Mouse (Mus musculus) hindbrain, postnatal 0 days (tissue): ENCODE results near the gene F930015N05Rik. TPM values are rescaled to one million over a fixed set of nuclear protein-coding genes. Genes with fewer than 3 reads are reported as not detected.

Experiments used
- ATAC-seq: fragments of 200-750 bp; cut with Nextera tagmentation; 2 replicates; pipeline ENCODE4 v1.8.0; 2017; ENCODE audit warnings: mild to moderate bottlenecking, moderate TSS enrichment, moderate library complexity
- DNase-seq: peaks from one replicate; pipeline ENCODE4 v3.0.0-alpha.2; 2015; ENCODE audit warnings: low spot score
- H3K27ac ChIP-seq: fragments of 300-500 bp; sonication (generic); 2 replicates; pipeline ENCODE4 v1.5.1; 2014; ENCODE audit warnings: mild to moderate bottlenecking
- H3K27me3 ChIP-seq: fragments of 300-500 bp; sonication (generic); 2 replicates; pipeline ENCODE4 v1.6.1; 2014; ENCODE audit warnings: low read length, mixed read lengths; ENCODE audit not compliant: insufficient read depth
- H3K36me3 ChIP-seq: fragments of 300-500 bp; sonication (generic); 2 replicates; pipeline ENCODE4 v1.6.1; 2014; ENCODE audit warnings: low read length, mixed read lengths; ENCODE audit not compliant: insufficient read depth
- H3K4me1 ChIP-seq: fragments of 300-500 bp; sonication (generic); 2 replicates; pipeline ENCODE4 v1.6.1; 2014; ENCODE audit warnings: antibody characterized with exemption, low read length, mixed read lengths; ENCODE audit not compliant: insufficient read depth
- H3K4me2 ChIP-seq: fragments of 300-500 bp; sonication (generic); 2 replicates; pipeline ENCODE4 v1.6.1; 2014; ENCODE audit warnings: low read depth, mild to moderate bottlenecking, low read length, moderate library complexity, mixed read lengths
- H3K4me3 ChIP-seq: fragments of 300-500 bp; sonication (generic); 2 replicates; pipeline ENCODE4 v1.5.1; 2014; ENCODE audit warnings: low read length
- H3K9ac ChIP-seq: fragments of 300-500 bp; sonication (generic); replicated peaks from 2 replicates; pipeline ENCODE4 v1.6.1; 2014; ENCODE audit warnings: mild to moderate bottlenecking, low read length, moderate library complexity, mixed read lengths
- H3K9me3 ChIP-seq: fragments of 300-500 bp; sonication (generic); 2 replicates; pipeline ENCODE4 v1.6.1; 2016; ENCODE audit warnings: low read length, mixed read lengths
- CTCF ChIP-seq: IDR thresholded peaks from 2 replicates; pipeline ENCODE4 v1.5.1; 2016; ENCODE audit warnings: antibody characterized with exemption, control low read depth, low read depth
- WGBS: fragments of 180-500 bp; shearing (Covaris S2); extraction: QIAGEN DNeasy Blood & Tissue Kit; methylation state at CpG from one replicate; pipeline ENCODE4 v1.1.7; 2014; 5-methylcytosine and 5-hydroxymethylcytosine counted together
- polyA plus RNA-seq: library from polyadenylated mRNA; unstranded; fragments of >200 nt; fragmentation: Nextera tagmentation; extraction: Ambion mirVana; gene quantifications from 2 replicates; pipeline ENCODE4 v1.2.1, GENCODE M21; 2015
- total RNA-seq: library from RNA; depleted of rRNA; stranded (reverse); fragments of >200 nt; gene quantifications from 2 replicates; pipeline ENCODE4 v1.2.3, GENCODE M21; 2014; rRNA removed

Gene F930015N05Rik
- total and polyA plus RNA-seq, 2 experiments from 2014 or later, result 0.99 to 1.5 TPM

DNA sequence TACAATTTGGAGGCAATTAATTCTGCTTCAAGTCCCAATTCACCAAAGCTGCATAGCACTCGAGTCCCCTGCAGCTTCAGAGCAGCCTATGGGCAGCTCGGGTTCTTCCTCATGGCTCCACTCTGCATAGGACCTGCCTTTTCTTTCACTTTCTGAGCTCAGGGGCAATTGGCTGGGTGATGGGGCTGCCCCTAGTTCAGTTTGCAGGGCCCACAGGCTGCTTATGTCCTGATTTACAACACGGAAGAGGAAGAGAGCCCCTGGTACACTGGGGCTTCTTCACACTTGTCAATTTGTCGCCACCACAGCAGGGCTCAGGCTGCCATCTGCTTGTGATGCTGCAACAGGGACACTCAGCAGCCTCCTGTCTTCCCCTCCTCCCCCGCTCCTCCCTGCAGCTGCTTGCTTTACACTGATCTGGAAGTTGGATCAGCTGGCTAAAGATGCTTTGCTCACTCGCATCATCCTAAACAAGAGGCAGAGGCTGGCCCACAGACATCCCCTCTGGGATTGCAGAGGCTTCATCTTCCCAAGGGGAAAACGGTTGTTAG lies 40.0 kb downstream of the F930015N05Rik start:
- Histone ChIP-seq H3K36me3 (no peaks in the 10 kb centered on the region), H3K9ac (0 out of 2 replicates have a peak overlapping the region, but pooled peaks have one; percentile 1), H3K27me3 (no peaks in the 10 kb centered on the region), H3K27ac (peak overlapping the region; percentile 11; the same call in 1 of the 2 replicates), H3K4me1 (peaks cover 17% of the 10 kb centered on the region), H3K9me3 (no peaks in the 10 kb centered on the region), H3K4me2 (peak overlapping the region; percentile 44), H3K4me3 (no peak overlapping the region)
- WGBS, result 4% methylated on average over 7 of the region's 7 CpGs
- TF ChIP-seq CTCF, result peak; percentile 35; the same call in 1 of the 2 replicates
- DNase-seq (peak; percentile 81), ATAC-seq (peak; percentile 92)

DNA sequence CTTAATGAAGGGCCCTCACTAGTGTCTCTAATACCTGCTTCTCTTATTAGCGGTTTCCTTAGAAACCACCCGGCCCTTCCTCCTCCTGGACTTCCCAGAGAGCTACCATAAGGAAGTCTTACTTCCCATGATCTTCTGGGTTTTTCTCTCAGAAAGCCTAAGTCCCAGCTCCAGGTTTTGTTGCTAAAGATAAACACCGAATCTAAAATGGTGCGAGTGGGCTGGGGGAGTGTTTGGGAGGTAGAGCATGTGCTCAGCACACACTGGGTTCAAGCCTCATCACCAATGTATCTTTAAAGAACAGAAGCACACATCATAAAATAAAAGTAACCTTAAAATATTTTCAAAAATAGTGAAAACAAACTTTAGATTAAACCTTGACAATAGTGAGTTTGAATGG lies 50.1 kb downstream of the F930015N05Rik start:
- Histone ChIP-seq H3K4me2 (no peak overlapping the region), H3K4me3 (no peak overlapping the region), H3K4me1 (no peaks in the 10 kb centered on the region), H3K9ac (no peak overlapping the region), H3K27ac (no peak overlapping the region), H3K27me3 (no peaks in the 10 kb centered on the region), H3K9me3 (no peaks in the 10 kb centered on the region), H3K36me3 (no peaks in the 10 kb centered on the region)
- DNase-seq (no peak), ATAC-seq (no peak)
- WGBS, result 91% methylated on average over 4 of the region's 4 CpGs
- no peak for TF ChIP-seq CTCF

Other genes starting within 250 kb of the F930015N05Rik start
- 3.0 and 4.7 TPM in 2 replicates for gene Hs3st3a1, start 1.3 kb downstream of the F930015N05Rik start, total RNA-seq
- 0.54 and 0.80 TPM in 2 replicates for gene Hs3st3a1, start 1.3 kb downstream of the F930015N05Rik start, polyA plus RNA-seq